Mouse (Mus musculus): ENCODE data around the gene Nono.

GRCm38 (mm10) chrX:101428785-101429141 is 355 bp upstream of the Nono start:
- TF ChIP-seq CTCF (IDR thresholded peaks at IDR 0.05): no peak
- no peak for TF ChIP-seq EP300 (IDR thresholded peaks at IDR 0.05)

Data from lung, postnatal 0 days (tissue).